Mouse (Mus musculus) hindbrain, embryonic 10.5 days (tissue): Measurements from ENCODE around the gene Slc25a42. TPM values are rescaled to one million over a fixed set of nuclear protein-coding genes. Genes with fewer than 3 reads are reported as not detected.

Experiments
- DNase-seq: peaks from one replicate; pipeline ENCODE4 v3.0.0-alpha.2; 2017; ENCODE audit warnings: low spot score
- H3K27ac ChIP-seq: fragments of 300-500 bp; sonication (generic); 2 replicates; pipeline ENCODE4 v1.5.1; 2016; ENCODE audit warnings: mild to moderate bottlenecking, moderate library complexity
- H3K27me3 ChIP-seq: fragments of 300-500 bp; sonication (generic); 2 replicates; pipeline ENCODE4 v1.6.1; 2016; ENCODE audit warnings: mild to moderate bottlenecking; ENCODE audit not compliant: poor library complexity, insufficient read depth, severe bottlenecking
- H3K36me3 ChIP-seq: fragments of 300-500 bp; sonication (generic); 2 replicates; pipeline ENCODE4 v1.6.1; 2016; ENCODE audit warnings: mild to moderate bottlenecking, moderate library complexity
- H3K4me1 ChIP-seq: fragments of 300-500 bp; sonication (generic); replicated peaks from 2 replicates; pipeline ENCODE4 v1.6.1; 2016; ENCODE audit warnings: mild to moderate bottlenecking
- H3K4me3 ChIP-seq: fragments of 300-500 bp; sonication (generic); 2 replicates; pipeline ENCODE4 v1.5.1; 2016; ENCODE audit warnings: mild to moderate bottlenecking, moderate library complexity
- H3K9me3 ChIP-seq: fragments of 300-500 bp; sonication (generic); 2 replicates; pipeline ENCODE4 v1.6.1; 2016; ENCODE audit warnings: mild to moderate bottlenecking, moderate library complexity
- WGBS: fragments of 180-500 bp; shearing (Covaris S2); methylation state at CpG from one replicate; pipeline ENCODE4 v1.1.7; 2016; 5-methylcytosine and 5-hydroxymethylcytosine counted together
- polyA plus RNA-seq: library from polyadenylated mRNA; unstranded; fragments of >200 nt; fragmentation: Nextera tagmentation; extraction: Ambion mirVana; gene quantifications from 2 replicates; pipeline ENCODE4 v1.2.1, GENCODE M21; 2016

Slc25a42 gene
- polyA plus RNA-seq, 1 experiment from 2014 or later, result 3.5 TPM

- peak; percentile 88 for DNase-seq
- H3K27ac ChIP-seq, result peak overlapping the region; percentile 76
- 12% methylated on average over 40 of the region's 40 CpGs for WGBS
- H3K9me3 ChIP-seq, result no peaks in the 10 kb centered on the region
- peaks cover 32% of the 10 kb centered on the region for H3K27me3 ChIP-seq
- peaks cover 28% of the 10 kb centered on the region for H3K4me1 ChIP-seq
- peak overlapping the region; percentile 57 for H3K4me3 ChIP-seq
- no peaks in the 10 kb centered on the region for H3K36me3 ChIP-seq
These were observed 53.8 kb downstream of the Slc25a42 start for GRCm38 (mm10) chr8:70158069-70158853.

- no peak for DNase-seq
- H3K4me3 ChIP-seq, result no peak overlapping the region
- peaks cover 34% of the 10 kb centered on the region for H3K27me3 ChIP-seq
- peaks cover 34% of the 10 kb centered on the region for H3K4me1 ChIP-seq
- H3K36me3 ChIP-seq, result no peaks in the 10 kb centered on the region
- no peak overlapping the region for H3K27ac ChIP-seq
- H3K9me3 ChIP-seq, result no peaks in the 10 kb centered on the region
- 94% methylated on average over 1 of the region's 1 CpGs for WGBS
These were observed 54.8 kb downstream of the Slc25a42 start for GRCm38 (mm10) chr8:70157240-70157800.

- Histone ChIP-seq H3K27ac (no peak overlapping the region), H3K4me3 (peak overlapping the region; percentile 36)
- 15% methylated on average over 22 of the region's 22 CpGs for WGBS
These were observed 59.4 kb downstream of the Slc25a42 start for GRCm38 (mm10) chr8:70152537-70153257.

GRCm38 (mm10) chr8:70150158-70150557 is 61.9 kb downstream of the Slc25a42 start:
- Histone ChIP-seq H3K36me3 (peaks cover 23% of the 10 kb centered on the region), H3K9me3 (no peaks in the 10 kb centered on the region), H3K4me1 (peaks cover 18% of the 10 kb centered on the region), H3K27ac (peak overlapping the region; percentile 35; the same call in 1 of the 2 replicates), H3K27me3 (peaks cover 25% of the 10 kb centered on the region), H3K4me3 (0 out of 2 replicates have a peak overlapping the region, but pooled peaks have one; percentile 3)
- peak; percentile 25 for DNase-seq
- WGBS, result 21% methylated on average over 13 of the region's 13 CpGs

More at GRCm38 (mm10) chr8:70152537-70153257, 59.4 kb downstream of the Slc25a42 start:
- H3K9me3 ChIP-seq, result no peaks in the 10 kb centered on the region
- DNase-seq, result peak; percentile 80
- H3K27me3 ChIP-seq, result peaks cover 41% of the 10 kb centered on the region
- H3K36me3 ChIP-seq, result no peaks in the 10 kb centered on the region
- H3K4me1 ChIP-seq, result peaks cover 21% of the 10 kb centered on the region

GRCm38 (mm10) chr8:70147678-70148607 is 64.2 kb downstream of the Slc25a42 start:
- 87% methylated on average over 7 of the region's 7 CpGs for WGBS
- Histone ChIP-seq H3K4me3 (no peak overlapping the region), H3K4me1 (peaks cover 18% of the 10 kb centered on the region), H3K27me3 (peaks cover 16% of the 10 kb centered on the region), H3K36me3 (peaks cover 45% of the 10 kb centered on the region), H3K9me3 (no peaks in the 10 kb centered on the region), H3K27ac (no peak overlapping the region)
- no peak for DNase-seq

GRCm38 (mm10) chr8:70139981-70140380 is 72.1 kb downstream of the Slc25a42 start:
- Histone ChIP-seq H3K36me3 (peaks cover 57% of the 10 kb centered on the region), H3K27me3 (no peaks in the 10 kb centered on the region), H3K4me3 (peak overlapping the region; percentile 79), H3K4me1 (peaks cover 22% of the 10 kb centered on the region), H3K27ac (peak overlapping the region; percentile 88), H3K9me3 (no peaks in the 10 kb centered on the region)
- no peak for DNase-seq
- WGBS, result 15% methylated on average over 9 of the region's 9 CpGs

GRCm38 (mm10) chr8:70139026-70139857 is 72.9 kb downstream of the Slc25a42 start, which contains the start of the genes Rfxank, Borcs8 and Mef2b:
Gene Rfxank, minus strand, starts transcription at chr8:70139154.
Gene Borcs8, plus strand, starts transcription at chr8:70139499.
Gene Mef2b, plus strand, starts transcription at chr8:70139711.
- H3K27me3 ChIP-seq, result no peaks in the 10 kb centered on the region
- under 1% methylated on average over 46 of the region's 46 CpGs for WGBS

GRCm38 (mm10) chr8:70137890-70138289 is 74.2 kb downstream of the Slc25a42 start:
- peaks cover 22% of the 10 kb centered on the region for H3K4me1 ChIP-seq
- H3K27me3 ChIP-seq, result no peaks in the 10 kb centered on the region
- H3K27ac ChIP-seq, result 0 out of 2 replicates have a peak overlapping the region, but pooled peaks have one; percentile 88
- peak overlapping the region; percentile 79 for H3K4me3 ChIP-seq
- H3K9me3 ChIP-seq, result no peaks in the 10 kb centered on the region
- peaks cover 57% of the 10 kb centered on the region for H3K36me3 ChIP-seq
- WGBS, result 84% methylated on average over 4 of the region's 4 CpGs
- DNase-seq, result no peak

More at GRCm38 (mm10) chr8:70139026-70139857, 72.9 kb downstream of the Slc25a42 start, which contains the start of the genes Rfxank, Borcs8 and Mef2b:
- H3K4me1 ChIP-seq, result peaks cover 22% of the 10 kb centered on the region
- H3K4me3 ChIP-seq, result peak within 1 kb of the TSS; percentile 79
- H3K36me3 ChIP-seq, result peaks cover 57% of the 10 kb centered on the region
- H3K27ac ChIP-seq, result peak within 1 kb of the TSS; percentile 88
- peak; percentile 99 for DNase-seq
- H3K9me3 ChIP-seq, result no peaks in the 10 kb centered on the region

- no peak overlapping the region for H3K4me3 ChIP-seq
- H3K27ac ChIP-seq, result no peak overlapping the region
- 81% methylated on average over 4 of the region's 4 CpGs for WGBS
- no peak for DNase-seq
- H3K27me3 ChIP-seq, result no peaks in the 10 kb centered on the region
- H3K4me1 ChIP-seq, result peaks cover 32% of the 10 kb centered on the region
- peaks cover 51% of the 10 kb centered on the region for H3K36me3 ChIP-seq
- H3K9me3 ChIP-seq, result no peaks in the 10 kb centered on the region
These were observed 75.5 kb downstream of the Slc25a42 start for GRCm38 (mm10) chr8:70136591-70136990.

GRCm38 (mm10) chr8:70134931-70135330 is 77.2 kb downstream of the Slc25a42 start:
- Histone ChIP-seq H3K27ac (no peak overlapping the region), H3K9me3 (no peaks in the 10 kb centered on the region), H3K4me1 (peaks cover 27% of the 10 kb centered on the region), H3K36me3 (peaks cover 51% of the 10 kb centered on the region), H3K4me3 (no peak overlapping the region), H3K27me3 (no peaks in the 10 kb centered on the region)
- 95% methylated on average over 9 of the region's 9 CpGs for WGBS
- DNase-seq, result no peak
